Mouse (Mus musculus): ENCODE data around the gene Cd207.
"Not testable (repeated sequence)": the region's sequence is repeated elsewhere in the genome, so short reads cannot be mapped to it uniquely, and the experiment has no call there.

Gene Cd207

GRCm38 (mm10) chr6:83696684-83697083 lies 19.0 kb upstream of the Cd207 start:
- no peak for DNase-seq

GRCm38 (mm10) chr6:83695731-83696130 lies 18.1 kb upstream of the Cd207 start:
- DNase-seq = no peak

DNA sequence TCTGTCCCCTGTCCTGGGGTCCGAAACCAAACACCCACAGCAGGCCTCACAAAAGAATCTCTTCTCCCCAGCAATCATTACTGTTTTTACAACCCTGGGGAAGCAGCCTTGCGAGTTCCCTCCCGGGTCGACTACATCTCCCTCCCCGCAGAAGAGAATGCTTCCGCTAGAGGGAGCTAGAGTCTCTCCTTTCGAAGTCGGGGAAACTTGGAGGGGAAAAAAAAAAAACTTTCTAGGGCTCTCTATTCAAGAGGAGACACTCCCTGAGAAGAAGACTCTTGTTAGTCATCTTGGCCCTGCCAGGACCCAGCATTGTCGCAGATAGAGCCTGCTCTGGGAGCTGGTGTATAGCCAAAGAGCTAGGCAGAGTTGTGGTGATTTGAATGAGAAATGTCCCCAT lies 16.2 kb upstream of the Cd207 start:
- no peak for DNase-seq

- no peak for DNase-seq
Measured at GRCm38 (mm10) chr6:83692962-83693361, 15.3 kb upstream of the Cd207 start.

DNA sequence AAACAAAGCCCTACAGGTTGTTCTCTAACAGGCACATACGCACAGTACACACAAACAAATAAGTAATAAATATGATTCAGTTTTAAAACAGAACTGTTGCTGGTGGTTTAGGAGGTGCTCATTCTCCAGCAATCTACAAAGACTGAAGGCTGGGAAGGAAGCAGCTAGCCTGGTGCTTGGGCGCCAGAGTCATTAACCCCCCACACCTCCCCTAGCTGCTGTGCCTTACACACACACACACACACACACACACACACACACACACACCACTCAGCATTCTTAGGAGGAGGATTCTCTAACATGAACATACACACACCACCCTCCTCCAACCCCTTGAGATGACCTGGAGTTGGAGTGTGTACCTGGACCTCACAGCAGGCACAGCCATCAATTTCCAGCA lies 13.3 kb upstream of the Cd207 start:
- DNase-seq = no peak

DNA sequence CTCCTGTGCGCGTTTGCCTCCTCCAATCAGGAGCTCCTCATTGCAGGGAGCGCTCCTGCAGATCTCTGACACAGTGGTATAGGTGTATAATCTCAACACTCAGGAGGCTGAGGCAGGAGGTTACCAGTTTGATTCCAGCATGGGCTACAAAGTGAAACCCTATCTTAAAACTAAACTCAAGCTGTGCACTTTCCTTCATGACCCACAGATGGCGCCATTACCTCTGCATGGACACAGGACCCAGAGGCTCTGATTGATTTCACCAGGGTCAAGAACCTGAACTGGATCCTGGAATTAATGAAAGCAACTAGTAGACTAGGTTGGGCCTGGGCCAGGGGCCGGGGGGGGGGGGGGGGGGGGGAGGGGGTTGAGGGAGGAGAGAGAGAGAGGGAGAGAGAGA lies 12.6 kb upstream of the Cd207 start:
- DNase-seq = peak; percentile 56

DNA sequence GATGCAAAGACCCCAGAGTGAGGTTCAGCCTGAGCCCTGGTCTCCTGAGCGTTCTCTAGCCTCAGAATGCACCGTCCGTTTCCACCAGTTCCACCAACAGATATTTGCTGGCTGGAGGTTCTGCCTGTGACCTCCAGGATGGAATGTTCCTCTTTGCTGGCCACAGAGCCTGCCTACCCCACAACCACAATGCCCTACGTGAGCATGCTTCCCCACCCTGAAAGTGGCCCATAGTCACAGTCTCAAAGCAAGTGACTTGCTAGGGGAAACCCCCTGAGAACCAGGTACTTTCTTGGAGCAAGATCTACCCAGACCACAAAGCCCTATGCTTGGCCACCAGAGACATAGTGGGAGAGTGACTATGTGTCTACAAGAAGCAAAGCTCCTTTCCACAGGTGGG lies 11.7 kb upstream of the Cd207 start:
- DNase-seq = no peak

- peak; percentile 62 for DNase-seq
Measured at GRCm38 (mm10) chr6:83673395-83673794, 4.3 kb downstream of the Cd207 start.

DNA sequence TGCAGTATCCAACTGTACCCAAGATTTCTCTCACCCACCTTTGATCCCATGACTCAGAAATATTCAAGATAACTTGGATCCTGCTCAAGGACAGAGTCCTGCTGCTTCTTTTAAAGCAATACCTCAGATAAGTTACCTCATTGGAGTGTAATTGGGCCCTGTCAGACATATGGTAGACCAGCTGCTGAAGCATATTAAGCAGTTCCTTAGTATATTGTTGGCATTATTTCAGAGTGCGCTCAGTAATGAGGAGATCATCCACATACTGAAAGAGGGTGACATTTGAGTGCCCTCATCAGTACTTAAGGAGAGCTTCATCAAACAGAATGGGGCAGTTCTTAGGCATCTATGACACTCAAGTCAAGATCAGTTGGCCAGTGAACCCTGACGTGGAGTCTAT lies 12.6 kb downstream of the Cd207 start:
- DNase-seq = no peak

DNA sequence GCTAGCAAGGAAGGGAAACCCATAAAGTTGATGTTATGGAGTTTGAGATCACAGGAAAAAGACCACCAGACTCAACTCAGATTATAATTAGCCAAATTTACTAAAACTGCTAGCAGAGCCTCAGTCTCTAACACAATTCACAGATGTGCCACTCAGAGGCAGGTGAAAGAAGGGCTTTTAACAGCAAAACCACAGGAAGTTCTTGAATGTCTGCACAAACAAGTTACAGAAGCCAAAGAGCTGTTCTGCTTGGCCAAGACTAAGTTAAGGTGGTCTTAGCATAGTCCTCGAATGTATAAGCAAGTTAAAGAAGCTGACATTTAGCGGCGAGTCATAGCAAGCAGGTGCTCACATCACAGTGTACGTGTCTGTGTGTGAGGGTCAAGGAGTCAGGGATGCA lies 16.8 kb downstream of the Cd207 start:
- DNase-seq = no peak

- DNase-seq = no peak
Measured at GRCm38 (mm10) chr6:83656087-83656486, 21.6 kb downstream of the Cd207 start, which contains the start of gene Clec4f. Gene Clec4f, minus strand, starts transcription at chr6:83656187.

- no peak for DNase-seq
Measured at GRCm38 (mm10) chr6:83646715-83647114, 30.9 kb downstream of the Cd207 start.

GRCm38 (mm10) chr6:83635329-83635728 lies 42.3 kb downstream of the Cd207 start:
- DNase-seq = no peak

- DNase-seq = not testable (repeated sequence)
Measured at GRCm38 (mm10) chr6:83634631-83635030, 43.0 kb downstream of the Cd207 start.

DNA sequence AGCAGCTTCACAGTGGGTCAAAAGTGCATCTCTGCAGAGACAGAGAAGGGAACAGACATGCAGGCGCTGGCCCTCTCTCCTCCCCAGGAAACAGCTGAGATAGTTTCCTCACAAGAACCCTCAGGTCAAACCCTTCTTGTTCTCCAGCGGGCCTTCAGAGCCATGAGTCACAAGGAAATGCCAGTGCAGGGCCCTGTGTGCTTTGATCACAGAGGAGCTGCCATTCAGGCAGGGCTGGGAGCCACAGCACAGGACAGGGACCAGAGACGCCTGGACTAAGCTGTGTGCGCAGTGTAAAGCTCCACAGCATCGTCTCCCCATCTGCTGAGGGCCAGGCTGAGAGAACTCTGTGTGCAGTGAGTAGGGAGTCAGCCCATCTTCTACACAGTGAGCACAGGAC lies 43.6 kb downstream of the Cd207 start:
- not testable (repeated sequence) for DNase-seq

- no peak for DNase-seq
Measured at GRCm38 (mm10) chr6:83631815-83632214, 45.8 kb downstream of the Cd207 start.

GRCm38 (mm10) chr6:83626781-83627180 lies 50.9 kb downstream of the Cd207 start:
- no peak for DNase-seq
